Mouse (Mus musculus): Measurements from ENCODE around the gene Flywch2. TPM values are rescaled to one million over a fixed set of nuclear protein-coding genes. Genes with fewer than 3 reads are reported as not detected.
"Not testable (repeated sequence)": the region's sequence is repeated elsewhere in the genome, so short reads cannot be mapped to it uniquely, and the experiment has no call there.

The Flywch2 gene
- polyA plus RNA-seq, 1 experiment from 2014 or later: 20.9 TPM

- no peaks in the 10 kb centered on the region for H3K4me1 ChIP-seq (ENCODE audit: control insufficient read depth, insufficient read depth, low read length)
Measured at GRCm38 (mm10) chr17:23778447-23778846, 7.4 kb downstream of the Flywch2 start.

GRCm38 (mm10) chr17:23777141-23777540, 8.7 kb downstream of the Flywch2 start:
- 72% methylated on average over 2 of the region's 2 CpGs for WGBS
- DNase-seq (ENCODE audit: low spot score, missing footprints): no peak
- Histone ChIP-seq H3K9ac (ENCODE audit: low read length) (no peak overlapping the region), H3K27ac (ENCODE audit: low read depth, low read length) (no peak overlapping the region), H3K4me3 (ENCODE audit: low read depth, low read length) (no peak overlapping the region), H3K27me3 (ENCODE audit: control insufficient read depth, insufficient read depth, low read length) (no peaks in the 10 kb centered on the region), H3K9me3 (ENCODE audit: control insufficient read depth, low read length) (no peaks in the 10 kb centered on the region), H3K4me2 (no peak overlapping the region), H3K4me1 (ENCODE audit: control insufficient read depth, insufficient read depth, low read length) (no peaks in the 10 kb centered on the region), H3K36me3 (ENCODE audit: control insufficient read depth, insufficient read depth, low read length) (no peaks in the 10 kb centered on the region)
- ATAC-seq (ENCODE audit: low FRiP score): no peak

More at GRCm38 (mm10) chr17:23778447-23778846, 7.4 kb downstream of the Flywch2 start:
- no peaks in the 10 kb centered on the region for H3K27me3 ChIP-seq (ENCODE audit: control insufficient read depth, insufficient read depth, low read length)
- no peak overlapping the region for H3K9ac ChIP-seq (ENCODE audit: low read length)
- no peaks in the 10 kb centered on the region for H3K9me3 ChIP-seq (ENCODE audit: control insufficient read depth, low read length)
- WGBS: 59% methylated on average over 2 of the region's 2 CpGs
- no peak overlapping the region for H3K4me3 ChIP-seq (ENCODE audit: low read depth, low read length)
- H3K27ac ChIP-seq (ENCODE audit: low read depth, low read length): no peak overlapping the region
- ATAC-seq (ENCODE audit: low FRiP score): no peak
- H3K36me3 ChIP-seq (ENCODE audit: control insufficient read depth, insufficient read depth, low read length): no peaks in the 10 kb centered on the region
- no peak for DNase-seq (ENCODE audit: low spot score, missing footprints)
- H3K4me2 ChIP-seq: no peak overlapping the region

- Histone ChIP-seq H3K27me3 (ENCODE audit: control insufficient read depth, insufficient read depth, low read length) (no peaks in the 10 kb centered on the region), H3K9ac (ENCODE audit: low read length) (no peak overlapping the region), H3K4me2 (no peak overlapping the region), H3K27ac (ENCODE audit: low read depth, low read length) (no peak overlapping the region), H3K4me3 (ENCODE audit: low read depth, low read length) (no peak overlapping the region), H3K9me3 (ENCODE audit: control insufficient read depth, low read length) (no peaks in the 10 kb centered on the region), H3K4me1 (ENCODE audit: control insufficient read depth, insufficient read depth, low read length) (no peaks in the 10 kb centered on the region; the same call in 1 of the 2 replicates), H3K36me3 (ENCODE audit: control insufficient read depth, insufficient read depth, low read length) (no peaks in the 10 kb centered on the region)
- peak; percentile 66 for DNase-seq (ENCODE audit: low spot score, missing footprints)
- ATAC-seq (ENCODE audit: low FRiP score): no peak
- 78% methylated on average over 10 of the region's 10 CpGs for WGBS
Measured at GRCm38 (mm10) chr17:23776216-23776615, 9.7 kb downstream of the Flywch2 start.

GRCm38 (mm10) chr17:23774090-23774489, 11.8 kb downstream of the Flywch2 start:
- Histone ChIP-seq H3K9ac (ENCODE audit: low read length) (no peak overlapping the region), H3K27ac (ENCODE audit: low read depth, low read length) (no peak overlapping the region), H3K4me2 (no peak overlapping the region), H3K4me1 (ENCODE audit: control insufficient read depth, insufficient read depth, low read length) (peaks cover 7% of the 10 kb centered on the region), H3K36me3 (ENCODE audit: control insufficient read depth, insufficient read depth, low read length) (no peaks in the 10 kb centered on the region), H3K27me3 (ENCODE audit: control insufficient read depth, insufficient read depth, low read length) (no peaks in the 10 kb centered on the region), H3K4me3 (ENCODE audit: low read depth, low read length) (no peak overlapping the region), H3K9me3 (ENCODE audit: control insufficient read depth, low read length) (no peaks in the 10 kb centered on the region)
- peak; percentile 36 for ATAC-seq (ENCODE audit: low FRiP score)
- 7% methylated on average over 12 of the region's 12 CpGs for WGBS
- DNase-seq (ENCODE audit: low spot score, missing footprints): peak; percentile 94

- no peak overlapping the region for H3K4me2 ChIP-seq
- 76% methylated on average over 6 of the region's 6 CpGs for WGBS
- H3K27me3 ChIP-seq (ENCODE audit: control insufficient read depth, insufficient read depth, low read length): no peaks in the 10 kb centered on the region
- ATAC-seq (ENCODE audit: low FRiP score) (no peak), DNase-seq (ENCODE audit: low spot score, missing footprints) (peak; percentile 73)
- H3K36me3 ChIP-seq (ENCODE audit: control insufficient read depth, insufficient read depth, low read length): no peaks in the 10 kb centered on the region; the same call in 1 of the 2 replicates
- H3K9ac ChIP-seq (ENCODE audit: low read length): no peak overlapping the region
- no peak overlapping the region for H3K4me3 ChIP-seq (ENCODE audit: low read depth, low read length)
- no peak overlapping the region for H3K27ac ChIP-seq (ENCODE audit: low read depth, low read length)
- H3K4me1 ChIP-seq (ENCODE audit: control insufficient read depth, insufficient read depth, low read length): peaks cover 7% of the 10 kb centered on the region
- no peaks in the 10 kb centered on the region for H3K9me3 ChIP-seq (ENCODE audit: control insufficient read depth, low read length)
Measured at GRCm38 (mm10) chr17:23773676-23774075, 12.2 kb downstream of the Flywch2 start.

GRCm38 (mm10) chr17:23772219-23772556, 13.7 kb downstream of the Flywch2 start:
- not testable (repeated sequence) for H3K9ac ChIP-seq (ENCODE audit: low read length); H3K4me1 ChIP-seq (ENCODE audit: control insufficient read depth, insufficient read depth, low read length); H3K36me3 ChIP-seq (ENCODE audit: control insufficient read depth, insufficient read depth, low read length); H3K27me3 ChIP-seq (ENCODE audit: control insufficient read depth, insufficient read depth, low read length); H3K9me3 ChIP-seq (ENCODE audit: control insufficient read depth, low read length); DNase-seq (ENCODE audit: low spot score, missing footprints); ATAC-seq (ENCODE audit: low FRiP score); H3K27ac ChIP-seq (ENCODE audit: low read depth, low read length)
- Histone ChIP-seq H3K4me3 (ENCODE audit: low read depth, low read length) (peak overlapping the region; percentile 86; the same call in 1 of the 2 replicates), H3K4me2 (peak overlapping the region; percentile 37; the same call in 1 of the 2 replicates)
- WGBS: no CpG with 5 or more reads among the region's 2 CpGs

GRCm38 (mm10) chr17:23771284-23772218, 14.3 kb downstream of the Flywch2 start, which contains the start of gene Flywch1:
Flywch1 (minus strand) TSS chr17:23771602.
- Histone ChIP-seq H3K36me3 (ENCODE audit: control insufficient read depth, insufficient read depth, low read length) (no peaks in the 10 kb centered on the region; the same call in 1 of the 2 replicates), H3K9me3 (ENCODE audit: control insufficient read depth, low read length) (no peaks in the 10 kb centered on the region), H3K27ac (ENCODE audit: low read depth, low read length) (peak within 1 kb of the TSS; percentile 82), H3K4me1 (ENCODE audit: control insufficient read depth, insufficient read depth, low read length) (peaks cover 7% of the 10 kb centered on the region), H3K4me3 (ENCODE audit: low read depth, low read length) (peak within 1 kb of the TSS; percentile 86), H3K4me2 (peak within 1 kb of the TSS; percentile 51), H3K27me3 (ENCODE audit: control insufficient read depth, insufficient read depth, low read length) (no peaks in the 10 kb centered on the region), H3K9ac (ENCODE audit: low read length) (peak within 1 kb of the TSS; percentile 98)
- ATAC-seq (ENCODE audit: low FRiP score) (peak; percentile 98), DNase-seq (ENCODE audit: low spot score, missing footprints) (peak; percentile 100)
- WGBS: 4% methylated on average over 57 of the region's 58 CpGs

GRCm38 (mm10) chr17:23770896-23771283, 15.0 kb downstream of the Flywch2 start:
- ATAC-seq (ENCODE audit: low FRiP score) (no peak), DNase-seq (ENCODE audit: low spot score, missing footprints) (no peak)
- peaks cover 7% of the 10 kb centered on the region for H3K4me1 ChIP-seq (ENCODE audit: control insufficient read depth, insufficient read depth, low read length)
- peak overlapping the region; percentile 82 for H3K27ac ChIP-seq (ENCODE audit: low read depth, low read length)
- H3K4me3 ChIP-seq (ENCODE audit: low read depth, low read length): peak overlapping the region; percentile 86
- 1% methylated on average over 19 of the region's 19 CpGs for WGBS
- no peaks in the 10 kb centered on the region for H3K27me3 ChIP-seq (ENCODE audit: control insufficient read depth, insufficient read depth, low read length)
- H3K36me3 ChIP-seq (ENCODE audit: control insufficient read depth, insufficient read depth, low read length): no peaks in the 10 kb centered on the region; the same call in 1 of the 2 replicates
- H3K4me2 ChIP-seq: peak overlapping the region; percentile 51
- peak overlapping the region; percentile 98 for H3K9ac ChIP-seq (ENCODE audit: low read length)
- no peaks in the 10 kb centered on the region for H3K9me3 ChIP-seq (ENCODE audit: control insufficient read depth, low read length)

GRCm38 (mm10) chr17:23770493-23770892, 15.4 kb downstream of the Flywch2 start:
- WGBS: 17% methylated on average over 2 of the region's 2 CpGs
- Histone ChIP-seq H3K9me3 (ENCODE audit: control insufficient read depth, low read length) (no peaks in the 10 kb centered on the region), H3K4me2 (peak overlapping the region; percentile 51), H3K4me1 (ENCODE audit: control insufficient read depth, insufficient read depth, low read length) (peaks cover 7% of the 10 kb centered on the region), H3K9ac (ENCODE audit: low read length) (peak overlapping the region; percentile 98), H3K27ac (ENCODE audit: low read depth, low read length) (no peak overlapping the region; the same call in 1 of the 2 replicates), H3K36me3 (ENCODE audit: control insufficient read depth, insufficient read depth, low read length) (no peaks in the 10 kb centered on the region; the same call in 1 of the 2 replicates), H3K27me3 (ENCODE audit: control insufficient read depth, insufficient read depth, low read length) (no peaks in the 10 kb centered on the region), H3K4me3 (ENCODE audit: low read depth, low read length) (peak overlapping the region; percentile 86)
- peak; percentile 87 for DNase-seq (ENCODE audit: low spot score, missing footprints)
- no peak for ATAC-seq (ENCODE audit: low FRiP score)

All from midbrain, embryonic 11.5 days (tissue).